Mouse (Mus musculus) spleen, embryonic (tissue): ENCODE measurements around the gene Ttn.

Experiments
- CTCF ChIA-PET: fragments of 350-600 bp; sonication (Branson Sonifier 250); formaldehyde crosslinking; loops from one replicate; lab custom pipeline; 2022; lab: Charles Lee

Ttn gene

GRCm38 (mm10) chr2:76659419-76659818 lies 322.9 kb downstream of the Ttn start:
- CTCF ChIA-PET = no interaction called here

DNA sequence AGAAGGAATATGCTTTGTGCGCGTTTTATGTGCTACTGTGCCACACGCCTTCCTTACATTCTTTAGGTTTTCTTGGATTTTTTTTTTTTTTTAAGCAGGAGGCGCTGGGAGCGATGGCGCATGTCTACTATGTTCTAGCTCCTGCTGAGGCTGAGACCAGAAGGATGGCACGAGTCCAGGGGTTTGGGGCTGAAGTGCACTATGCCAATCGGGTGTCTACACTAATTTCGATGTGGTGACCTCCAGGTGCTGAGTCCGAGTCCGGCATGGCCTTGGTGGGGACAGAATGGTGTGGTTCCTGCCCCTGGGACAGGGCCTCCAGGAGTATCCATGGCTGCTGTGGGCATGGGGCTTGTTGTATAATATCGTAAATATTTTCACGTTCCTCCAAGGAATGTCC lies 323.8 kb downstream of the Ttn start:
- CTCF ChIA-PET = no interaction called here

DNA sequence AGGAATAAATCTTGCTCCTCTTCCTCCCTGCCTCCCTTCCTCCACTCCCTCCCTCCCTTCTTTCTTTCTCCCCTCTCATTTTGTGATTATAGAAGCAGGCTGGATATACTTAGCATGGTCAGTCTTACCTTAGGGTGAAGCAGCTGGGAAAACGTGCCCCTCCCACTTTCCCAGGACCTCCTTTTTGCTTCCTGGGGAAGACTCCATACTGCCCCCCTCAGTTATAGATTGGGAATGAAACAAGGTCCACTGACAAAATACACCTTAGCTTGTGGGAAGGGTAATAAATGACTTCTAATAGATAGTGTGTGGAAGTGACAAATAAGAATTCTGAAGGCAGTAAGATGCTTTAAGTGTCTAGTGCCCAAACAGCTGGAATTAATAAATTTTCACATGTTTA lies 326.4 kb downstream of the Ttn start:
- CTCF ChIA-PET = no interaction called here

DNA sequence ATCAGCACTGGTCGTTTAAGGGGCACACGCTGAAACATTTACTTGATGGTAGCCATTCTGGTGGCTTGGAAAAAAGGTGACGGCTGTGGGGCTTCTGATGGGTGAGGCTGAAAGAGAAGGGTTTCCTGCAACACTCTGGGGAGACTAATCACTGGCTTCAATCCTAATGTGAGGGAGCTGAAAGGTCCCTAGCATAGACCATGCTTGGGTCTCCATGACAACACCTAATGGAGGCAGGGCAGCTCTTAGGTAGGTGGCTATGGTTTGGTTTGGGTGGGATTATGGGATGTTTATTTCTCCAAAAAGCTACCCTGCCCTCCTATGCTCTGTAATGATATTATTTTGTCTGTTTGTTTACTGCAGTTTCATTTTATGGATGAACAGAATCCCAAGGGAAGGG lies 326.9 kb downstream of the Ttn start:
- CTCF ChIA-PET = no interaction called here

DNA sequence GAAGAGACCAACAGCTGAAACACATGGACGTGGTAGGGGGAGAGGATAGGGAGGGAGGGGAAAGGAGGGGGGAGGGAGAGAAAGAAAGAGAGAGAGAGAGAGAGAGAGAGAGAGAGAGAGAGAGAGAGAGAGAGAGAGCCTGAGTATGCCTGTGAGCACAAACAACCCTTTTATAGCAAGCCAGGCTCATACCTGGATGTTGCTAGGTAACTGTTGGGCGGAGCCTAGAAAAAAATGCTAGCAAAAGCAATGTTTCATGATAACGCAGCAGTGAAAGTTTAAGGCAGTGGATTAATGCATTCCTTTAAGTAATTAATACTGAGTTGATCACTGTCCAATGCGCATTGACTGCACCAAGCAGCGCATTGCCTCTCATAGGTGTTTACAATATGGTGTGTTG lies 327.7 kb downstream of the Ttn start:
- CTCF ChIA-PET = no interaction called here
